Mouse (Mus musculus) spleen, adult 2 months (tissue): ENCODE results near the gene Fbxo34. TPM values are rescaled to one million over a fixed set of nuclear protein-coding genes. Genes with fewer than 3 reads are reported as not detected.
"Not testable (repeated sequence)": the region's sequence is repeated elsewhere in the genome, so short reads cannot be mapped to it uniquely, and the experiment has no call there.

Experiments
- DNase-seq, 2 experiments: peaks; one replicate each; pipeline versions ENCODE4 v3.0.0 to v3.0.0-alpha.2; 2012 to 2021; ENCODE audit warnings: low spot score in 2 of 2, low read depth in 1 of 2
- H3K27ac ChIP-seq: fragments of 200-500 bp; 2 replicates; pipeline ENCODE4 v1.5.1; 2012; ENCODE audit warnings: low read length, inconsistent platforms; ENCODE audit not compliant: insufficient read depth
- H3K27me3 ChIP-seq: fragments of 200-500 bp; 2 replicates; pipeline ENCODE4 v1.6.1; 2012; ENCODE audit warnings: mild to moderate bottlenecking, moderate library complexity, low read length, inconsistent platforms; ENCODE audit not compliant: control insufficient read depth, insufficient read depth
- H3K36me3 ChIP-seq: fragments of 200-500 bp; 2 replicates; pipeline ENCODE4 v1.6.1; 2012; ENCODE audit warnings: mild to moderate bottlenecking, low read length, inconsistent platforms; ENCODE audit not compliant: control insufficient read depth, insufficient read depth
- H3K4me1 ChIP-seq: fragments of 200-500 bp; 2 replicates; pipeline ENCODE4 v1.6.1; 2011; ENCODE audit warnings: inconsistent platforms; ENCODE audit not compliant: control insufficient read depth, insufficient read depth, insufficient read length
- H3K4me3 ChIP-seq: fragments of 200-500 bp; 2 replicates; pipeline ENCODE4 v1.5.1; 2011; ENCODE audit warnings: mild to moderate bottlenecking, inconsistent platforms; ENCODE audit not compliant: insufficient read depth, insufficient read length; ENCODE audit errors: extremely low read depth
- CTCF ChIP-seq: fragments of 200-500 bp; IDR thresholded peaks from 2 replicates; pipeline ENCODE4 v1.5.1; 2011; ENCODE audit warnings: mild to moderate bottlenecking, inconsistent platforms; ENCODE audit not compliant: insufficient read depth, insufficient read length, insufficient replicate concordance; ENCODE audit errors: extremely low read depth
- POLR2A ChIP-seq: fragments of 200-500 bp; IDR thresholded peaks from 2 replicates; pipeline ENCODE4 v1.6.1; 2011; ENCODE audit warnings: low read depth, low read length, inconsistent platforms
- WGBS: fragments of 180-500 bp; shearing (Covaris S2); methylation state at CpG from one replicate; pipeline ENCODE4 v1.1.7; 2018; 5-methylcytosine and 5-hydroxymethylcytosine counted together
- polyA plus RNA-seq: library from polyadenylated mRNA; depleted of rRNA; stranded (reverse); fragments of >200 nt; gene quantifications from 2 replicates; pipeline ENCODE4 v1.2.3, GENCODE M21; 2012; rRNA removed

Gene Fbxo34
- polyA plus RNA-seq, result 9.2 and 11.3 TPM in 2 replicates

DNA sequence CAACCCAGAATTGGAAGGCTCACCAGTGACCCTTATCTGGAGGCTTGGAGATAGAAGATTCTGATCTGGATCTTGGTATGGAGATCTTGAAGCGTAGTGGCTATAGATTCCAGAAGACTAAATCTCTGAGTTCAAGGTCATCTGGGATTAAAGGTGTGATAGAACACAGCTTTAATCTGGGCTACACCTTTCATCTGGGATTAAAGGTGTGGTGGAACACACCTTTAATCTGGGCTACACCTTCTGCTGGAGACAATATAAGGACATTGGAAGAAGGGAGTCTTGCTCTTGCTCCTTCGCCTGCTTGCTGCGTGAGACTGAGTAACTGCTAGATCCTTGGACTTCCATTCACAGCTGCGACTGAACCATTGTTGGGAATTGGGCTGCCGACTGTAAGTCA, at the start of gene Fbxo34:
TSS of gene Fbxo34 (plus strand) at position 301 of the 400 bp plus-strand sequence.
- not testable (repeated sequence) for H3K36me3 ChIP-seq, H3K27me3 ChIP-seq, H3K4me1 ChIP-seq, DNase-seq, H3K4me3 ChIP-seq, H3K27ac ChIP-seq
- 96% methylated on average over 3 of the region's 5 CpGs for WGBS

DNA sequence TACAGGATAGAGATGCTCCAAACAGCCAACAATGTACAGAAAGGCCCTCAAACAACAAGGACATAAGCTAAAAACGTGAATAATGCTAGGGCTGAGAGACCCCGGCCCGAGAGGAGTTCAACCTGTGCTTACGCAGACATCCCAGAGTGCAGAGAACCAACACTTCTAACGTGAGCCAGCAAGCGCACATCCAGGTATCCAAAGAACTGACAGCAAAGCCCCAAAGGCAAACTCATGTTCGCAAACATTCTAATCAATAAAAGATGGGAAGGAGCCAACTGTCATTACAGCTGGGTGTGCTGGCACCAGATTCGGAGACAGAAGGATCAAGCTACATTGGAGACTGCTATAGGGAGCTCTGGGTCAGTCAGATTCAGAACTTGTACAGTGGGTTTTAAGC, 47.5 kb upstream of the Fbxo34 start:
- DNase-seq, result no peak
- H3K27me3 ChIP-seq, result no peaks in the 10 kb centered on the region
- no peak overlapping the region for H3K27ac ChIP-seq
- H3K4me3 ChIP-seq, result no peak overlapping the region
- 96% methylated on average over 8 of the region's 8 CpGs for WGBS
- H3K4me1 ChIP-seq, result no peaks in the 10 kb centered on the region
- TF ChIP-seq POLR2A (no peak), CTCF (no peak)
- H3K36me3 ChIP-seq, result 0 out of 2 replicates have a peak, but pooled peaks cover 3% of the 10 kb centered on the region

DNA sequence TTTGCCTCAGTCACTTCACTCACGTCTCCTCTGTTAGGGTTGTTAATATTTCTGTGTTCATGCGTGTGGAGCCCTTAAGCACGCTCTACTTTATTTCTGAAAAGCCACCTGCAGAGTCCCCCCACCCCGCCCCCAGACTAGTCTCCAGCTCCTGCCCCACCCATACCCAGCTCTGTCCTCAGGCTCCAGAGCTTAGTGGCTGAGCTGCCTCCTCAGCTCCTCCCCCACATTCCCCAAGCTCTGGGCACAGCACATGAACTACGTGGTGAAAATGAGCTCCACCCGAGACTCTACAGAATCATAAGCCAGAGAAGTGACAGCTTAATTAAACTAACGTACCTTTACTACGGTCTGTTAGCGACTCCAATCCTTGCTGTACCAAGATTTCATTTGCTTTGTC, 44.2 kb upstream of the Fbxo34 start:
- H3K36me3 ChIP-seq, result peaks cover 5% of the 10 kb centered on the region
- H3K4me1 ChIP-seq, result no peaks in the 10 kb centered on the region
- no peak overlapping the region for H3K27ac ChIP-seq
- H3K27me3 ChIP-seq, result no peaks in the 10 kb centered on the region
- 91% methylated on average over 9 of the region's 9 CpGs for WGBS
- DNase-seq, result no peak
- no peak for TF ChIP-seq CTCF
- TF ChIP-seq POLR2A, result no peak
- no peak overlapping the region for H3K4me3 ChIP-seq

DNA sequence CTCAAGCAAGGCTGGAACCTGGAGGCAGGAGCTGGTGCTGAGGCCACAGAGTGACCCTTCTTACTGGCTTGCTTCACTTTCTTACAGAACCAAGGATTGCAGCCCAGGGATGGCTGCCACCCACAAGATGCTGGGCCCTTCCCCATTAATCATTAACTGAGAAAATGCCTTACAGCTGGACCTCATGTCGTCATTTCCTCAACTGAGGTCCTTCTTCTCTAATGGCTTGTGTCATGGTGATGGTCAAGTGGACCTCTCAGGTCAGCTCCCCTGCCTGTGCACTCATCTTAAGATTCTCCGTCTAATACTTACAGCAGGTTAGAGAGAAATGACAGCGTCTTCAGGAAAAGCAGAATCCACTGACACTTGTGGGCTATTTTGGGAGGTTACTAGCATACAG, 32.9 kb upstream of the Fbxo34 start:
- no peak overlapping the region for H3K27ac ChIP-seq
- DNase-seq, result no peak

DNA sequence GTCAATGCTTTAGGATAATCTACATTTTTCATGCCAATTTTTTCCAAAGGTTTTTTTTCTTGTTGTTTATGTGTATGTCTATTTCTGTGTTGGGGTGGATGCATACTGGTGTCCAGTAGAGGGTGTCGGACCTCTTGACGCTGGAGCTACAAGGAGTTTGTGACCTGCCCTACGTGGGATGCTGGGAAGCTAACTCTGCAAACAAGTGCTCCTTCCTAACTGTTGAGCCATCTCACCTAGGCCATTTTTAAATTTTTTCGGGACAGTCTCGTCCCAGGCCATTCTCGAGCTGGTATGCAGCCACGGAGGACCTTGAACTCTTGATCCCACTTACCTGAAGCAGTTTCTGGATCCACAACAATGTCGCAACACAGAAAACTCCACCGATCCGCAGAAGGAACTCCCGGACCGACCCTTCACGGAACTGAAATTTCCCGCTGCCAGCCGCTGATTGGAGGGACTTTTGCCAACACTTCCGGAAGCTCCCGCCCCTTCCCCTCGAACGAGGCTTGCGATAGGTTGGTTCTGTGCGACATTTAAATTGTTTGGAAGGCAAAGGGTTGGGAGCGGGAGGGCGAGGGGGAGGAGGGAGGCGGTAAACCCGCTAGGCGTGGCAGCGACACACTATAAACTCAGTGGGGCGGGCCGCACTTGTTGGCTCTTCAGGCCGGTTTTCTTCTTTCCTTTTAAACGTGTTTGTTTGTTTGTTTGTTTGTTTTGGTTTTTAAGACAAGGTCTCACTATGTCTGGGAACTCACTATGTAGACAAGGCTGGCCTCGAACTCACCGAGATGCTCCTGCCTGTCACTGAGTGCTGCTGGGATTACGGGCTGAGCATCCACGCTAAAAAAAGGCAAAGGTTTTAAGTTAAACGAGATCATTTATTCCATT, 32.2 kb upstream of the Fbxo34 start, which contains the start of gene Dlgap5:
TSS of gene Dlgap5 (minus strand) at position 633 of the 891 bp plus-strand sequence.
- no peak within 1 kb of the TSS for H3K27ac ChIP-seq
- no peaks in the 10 kb centered on the region for H3K27me3 ChIP-seq
- no peaks in the 10 kb centered on the region for H3K36me3 ChIP-seq
- H3K4me1 ChIP-seq, result no peaks in the 10 kb centered on the region; the same call in 1 of the 2 replicates
- whole genome bisulfite sequencing, result 2% methylated on average over 36 of the region's 36 CpGs
- peak; percentile 83 to 94 for DNase-seq
- TF ChIP-seq POLR2A, result no peak
- TF ChIP-seq CTCF, result no peak
- peak within 1 kb of the TSS; percentile 67 for H3K4me3 ChIP-seq

More for the DNA sequence above, 32.9 kb upstream of the Fbxo34 start:
- no peaks in the 10 kb centered on the region; the same call in 1 of the 2 replicates for H3K4me1 ChIP-seq
- WGBS, result 32% methylated on average over 3 of the region's 3 CpGs
- TF ChIP-seq CTCF (no peak), POLR2A (no peak)
- no peak overlapping the region for H3K4me3 ChIP-seq
- peaks cover 2% of the 10 kb centered on the region; the same call in 1 of the 2 replicates for H3K36me3 ChIP-seq
- H3K27me3 ChIP-seq, result no peaks in the 10 kb centered on the region

DNA sequence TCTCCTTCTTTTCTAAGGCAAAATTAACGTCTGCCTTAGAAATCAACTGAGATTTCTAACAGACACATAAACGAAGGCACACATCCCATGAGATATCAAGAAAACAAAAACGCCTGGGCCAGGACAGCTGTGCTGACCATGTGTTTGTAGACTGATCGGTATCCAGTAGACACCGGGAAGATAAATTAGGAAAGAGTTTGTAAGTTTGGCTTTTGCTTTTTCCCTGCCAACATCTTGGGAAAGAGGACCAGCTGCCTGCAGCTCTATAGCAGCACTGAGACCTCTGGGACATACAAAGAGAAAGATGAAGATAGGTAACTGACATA, 31.6 kb upstream of the Fbxo34 start:
- Histone ChIP-seq H3K4me3 (peak overlapping the region; percentile 52; the same call in 1 of the 2 replicates), H3K27ac (no peak overlapping the region)
- WGBS, result 45% methylated on average over 5 of the region's 5 CpGs

DNA sequence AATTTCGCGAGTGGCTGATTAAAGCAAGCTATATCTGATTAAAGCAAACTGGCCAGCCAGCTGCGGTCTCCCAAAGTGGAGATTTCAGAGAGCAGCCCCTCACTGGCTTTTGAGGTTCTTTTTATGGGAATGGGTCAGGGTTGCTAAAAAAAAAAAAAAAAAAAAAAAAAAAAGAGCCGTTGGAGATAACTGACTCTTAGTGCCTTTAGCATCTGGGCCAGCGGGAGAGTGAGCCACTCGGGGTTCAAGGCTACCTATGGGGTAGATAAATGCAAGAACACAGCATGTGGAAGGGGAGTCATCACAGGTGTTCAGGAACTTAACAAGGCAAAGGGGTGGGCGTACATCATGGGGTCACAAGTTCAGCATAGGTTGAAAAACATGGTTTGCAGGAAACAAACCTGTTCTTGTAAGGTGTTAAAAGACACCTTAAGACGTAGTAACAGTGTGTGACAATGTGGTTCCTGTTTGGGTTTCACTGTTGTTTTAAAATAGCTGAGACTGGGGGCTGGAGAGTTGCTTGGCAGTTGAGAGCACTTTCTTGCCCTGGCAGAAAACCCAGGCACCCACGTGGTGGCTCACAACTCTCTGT, 31.1 kb upstream of the Fbxo34 start:
- H3K27me3 ChIP-seq, result no peaks in the 10 kb centered on the region
- 62% methylated on average over 9 of the region's 9 CpGs for WGBS
- H3K27ac ChIP-seq, result no peak overlapping the region
- no peak for TF ChIP-seq CTCF
- no peak for TF ChIP-seq POLR2A
- H3K4me3 ChIP-seq, result no peak overlapping the region
- DNase-seq, result no peak
- H3K4me1 ChIP-seq, result no peaks in the 10 kb centered on the region; the same call in 1 of the 2 replicates
- H3K36me3 ChIP-seq, result no peaks in the 10 kb centered on the region

More for the DNA sequence above, 31.6 kb upstream of the Fbxo34 start:
- H3K27me3 ChIP-seq, result no peaks in the 10 kb centered on the region
- no peaks in the 10 kb centered on the region for H3K36me3 ChIP-seq
- H3K4me1 ChIP-seq, result no peaks in the 10 kb centered on the region; the same call in 1 of the 2 replicates
- TF ChIP-seq POLR2A (no peak), CTCF (no peak)
- DNase-seq, result no peak
